Mouse (Mus musculus): ENCODE data around the gene Snapc5. TPM values are rescaled to one million over a fixed set of nuclear protein-coding genes. Genes with fewer than 3 reads are reported as not detected.
"Not testable (repeated sequence)": the region's sequence is repeated elsewhere in the genome, so short reads cannot be mapped to it uniquely, and the experiment has no call there.

Gene Snapc5
- polyA plus RNA-seq, 1 experiment from 2014 or later: 30.8 TPM

DNA sequence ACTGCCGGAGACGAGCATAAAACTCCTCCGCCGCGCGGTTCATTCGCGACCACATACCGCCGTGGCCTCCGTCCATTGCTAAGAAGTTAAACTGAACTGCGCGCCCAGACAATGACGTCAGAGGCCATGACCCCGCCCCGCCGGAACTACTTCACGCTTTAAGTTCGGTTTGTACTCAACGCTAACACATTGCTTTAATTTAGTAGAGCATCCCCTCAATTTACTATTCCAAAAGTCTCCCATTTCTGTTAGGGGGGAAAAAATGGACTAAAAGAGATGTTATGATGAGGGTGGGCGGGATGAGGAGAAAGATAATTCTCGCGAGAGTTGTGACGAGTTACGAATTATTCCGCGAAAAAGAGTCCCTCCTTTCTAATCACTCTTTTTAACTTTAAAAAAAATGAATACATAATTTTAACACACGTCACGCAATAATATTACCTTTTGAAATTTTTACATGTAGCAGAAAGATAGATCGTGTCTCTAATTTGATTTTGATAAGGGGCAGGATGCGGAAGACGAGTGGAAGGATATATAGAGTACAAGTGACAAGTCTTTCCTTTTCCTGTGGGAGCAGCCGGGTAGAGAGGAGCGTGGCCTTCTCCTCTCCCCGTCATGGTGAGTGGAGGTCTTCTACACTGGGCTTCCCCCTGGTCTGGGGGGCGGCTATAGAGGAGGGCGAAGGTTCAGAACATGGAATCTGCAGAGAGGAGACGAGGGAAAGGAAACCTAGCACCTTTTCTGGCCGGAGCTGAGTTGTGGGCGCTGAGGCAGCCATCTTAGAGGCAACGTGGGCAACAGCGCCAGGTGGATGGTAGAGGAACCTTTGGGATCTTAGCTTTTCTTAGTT lies 6.0 kb upstream of the Snapc5 start, which contains the start of the genes Zwilch and Rpl4:
TSS of gene Zwilch (minus strand) at position 289 of the 850 bp plus-strand sequence.
TSS of gene Rpl4 (plus strand) at position 560 of the 850 bp plus-strand sequence.
- under 1% methylated on average over 42 of the region's 42 CpGs for WGBS
- H3K27ac ChIP-seq (ENCODE audit: low read length): peak within 1 kb of the TSS; percentile 77
- no peaks in the 10 kb centered on the region for H3K9me3 ChIP-seq (replicated peaks; ENCODE audit: control insufficient read depth, low read length, poor library complexity, severe bottlenecking)
- H3K36me3 ChIP-seq (ENCODE audit: control insufficient read depth, insufficient read depth, low read length): peaks cover 21% of the 10 kb centered on the region
- peak within 1 kb of the TSS; percentile 77 for H3K4me3 ChIP-seq (ENCODE audit: low read depth, low read length)
- peaks cover 16% of the 10 kb centered on the region for H3K4me1 ChIP-seq (ENCODE audit: control insufficient read depth, insufficient read depth, low read length)
- peak; percentile 86 for ATAC-seq
- peak within 1 kb of the TSS; percentile 96 for H3K4me2 ChIP-seq (ENCODE audit: low read length)
- no peaks in the 10 kb centered on the region for H3K27me3 ChIP-seq (ENCODE audit: control insufficient read depth, insufficient read depth, low read depth, low read length)
- H3K9ac ChIP-seq (ENCODE audit: low read depth, low read length): peak within 1 kb of the TSS; percentile 79

DNA sequence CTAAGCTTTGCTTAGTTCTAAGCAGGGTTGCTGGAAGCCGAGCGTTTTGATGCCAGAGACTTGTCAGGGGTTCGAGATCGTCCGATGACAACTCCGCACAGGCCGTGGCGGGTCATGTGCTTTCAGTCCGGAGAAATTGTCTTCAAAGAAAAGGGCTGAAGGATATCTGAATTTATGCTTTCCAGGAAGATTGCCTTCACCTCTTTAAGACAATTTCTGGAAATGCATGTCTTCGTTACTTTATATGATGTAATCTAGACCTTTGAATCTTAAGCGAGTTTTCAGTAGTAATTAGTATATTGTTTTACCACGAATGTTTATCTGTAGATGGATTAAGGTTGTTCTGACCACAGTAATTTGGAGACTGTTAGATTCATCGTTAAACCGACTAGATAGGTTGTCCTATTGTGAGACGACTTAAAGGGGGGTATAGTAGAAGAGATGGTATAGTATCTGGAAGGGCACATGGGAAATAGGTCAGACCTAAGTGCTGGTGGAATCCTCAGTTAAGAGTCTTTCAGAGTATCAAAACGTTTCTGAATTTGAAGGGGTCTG lies 5.3 kb upstream of the Snapc5 start:
- Histone ChIP-seq H3K9me3 (replicated peaks; ENCODE audit: control insufficient read depth, low read length, poor library complexity, severe bottlenecking) (no peaks in the 10 kb centered on the region), H3K27me3 (ENCODE audit: control insufficient read depth, insufficient read depth, low read depth, low read length) (no peaks in the 10 kb centered on the region), H3K9ac (ENCODE audit: low read depth, low read length) (peak overlapping the region; percentile 79), H3K4me1 (ENCODE audit: control insufficient read depth, insufficient read depth, low read length) (peaks cover 16% of the 10 kb centered on the region), H3K4me3 (ENCODE audit: low read depth, low read length) (peak overlapping the region; percentile 77), H3K36me3 (ENCODE audit: control insufficient read depth, insufficient read depth, low read length) (peaks cover 23% of the 10 kb centered on the region), H3K4me2 (ENCODE audit: low read length) (peak overlapping the region; percentile 96), H3K27ac (ENCODE audit: low read length) (peak overlapping the region; percentile 77)
- no peak for ATAC-seq
- WGBS: under 1% methylated on average over 16 of the region's 16 CpGs

DNA sequence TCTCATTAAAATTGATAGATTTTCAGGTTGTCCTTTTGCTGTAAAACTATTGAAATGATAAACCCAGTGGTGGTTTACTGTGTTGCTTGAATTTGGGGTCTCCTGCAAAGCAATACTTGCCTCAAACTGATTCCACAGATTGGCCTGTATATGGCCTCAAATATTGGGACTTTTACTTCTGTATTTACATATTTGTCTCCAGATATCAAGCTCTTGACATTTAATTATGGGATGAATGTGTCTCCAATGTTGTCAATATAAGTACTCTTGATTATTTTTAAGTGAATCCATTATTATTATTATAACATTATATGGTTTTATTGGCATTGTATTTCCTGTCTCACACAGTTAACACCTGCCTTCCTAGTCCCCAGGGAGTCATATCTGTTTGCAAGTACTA lies 4.7 kb upstream of the Snapc5 start:
- Histone ChIP-seq H3K4me2 (ENCODE audit: low read length) (peak overlapping the region; percentile 96), H3K4me3 (ENCODE audit: low read depth, low read length) (peak overlapping the region; percentile 77), H3K9me3 (replicated peaks; ENCODE audit: control insufficient read depth, low read length, poor library complexity, severe bottlenecking) (no peaks in the 10 kb centered on the region), H3K36me3 (ENCODE audit: control insufficient read depth, insufficient read depth, low read length) (peaks cover 23% of the 10 kb centered on the region), H3K27me3 (ENCODE audit: control insufficient read depth, insufficient read depth, low read depth, low read length) (no peaks in the 10 kb centered on the region), H3K4me1 (ENCODE audit: control insufficient read depth, insufficient read depth, low read length) (peaks cover 16% of the 10 kb centered on the region), H3K9ac (ENCODE audit: low read depth, low read length) (0 out of 2 replicates have a peak overlapping the region, but pooled peaks have one; percentile 79), H3K27ac (ENCODE audit: low read length) (no peak overlapping the region)
- no peak for ATAC-seq

DNA sequence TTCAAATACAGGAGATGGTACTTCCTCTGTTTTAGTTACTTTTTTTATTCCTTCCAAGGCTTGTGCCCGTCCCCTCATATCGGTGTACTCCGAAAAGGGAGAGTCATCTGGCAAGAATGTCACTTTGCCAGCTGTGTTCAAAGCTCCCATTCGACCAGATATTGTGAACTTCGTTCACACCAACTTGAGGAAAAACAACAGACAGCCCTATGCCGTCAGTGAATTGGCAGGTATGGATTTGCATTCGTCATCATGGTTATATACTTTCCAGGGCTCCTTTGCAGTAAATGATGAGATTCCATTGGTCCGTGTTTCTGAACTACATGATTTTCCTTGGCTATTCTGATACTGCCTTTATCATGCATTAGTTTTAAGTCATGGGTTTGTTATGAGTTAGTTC lies 4.3 kb upstream of the Snapc5 start:
- Histone ChIP-seq H3K9me3 (replicated peaks; ENCODE audit: control insufficient read depth, low read length, poor library complexity, severe bottlenecking) (no peaks in the 10 kb centered on the region), H3K36me3 (ENCODE audit: control insufficient read depth, insufficient read depth, low read length) (peaks cover 23% of the 10 kb centered on the region), H3K4me3 (ENCODE audit: low read depth, low read length) (no peak overlapping the region), H3K4me1 (ENCODE audit: control insufficient read depth, insufficient read depth, low read length) (peaks cover 20% of the 10 kb centered on the region), H3K27me3 (ENCODE audit: control insufficient read depth, insufficient read depth, low read depth, low read length) (no peaks in the 10 kb centered on the region), H3K9ac (ENCODE audit: low read depth, low read length) (no peak overlapping the region), H3K27ac (ENCODE audit: low read length) (no peak overlapping the region), H3K4me2 (ENCODE audit: low read length) (no peak overlapping the region; the same call in 1 of the 2 replicates)
- 78% methylated on average over 8 of the region's 8 CpGs for WGBS
- ATAC-seq: no peak

DNA sequence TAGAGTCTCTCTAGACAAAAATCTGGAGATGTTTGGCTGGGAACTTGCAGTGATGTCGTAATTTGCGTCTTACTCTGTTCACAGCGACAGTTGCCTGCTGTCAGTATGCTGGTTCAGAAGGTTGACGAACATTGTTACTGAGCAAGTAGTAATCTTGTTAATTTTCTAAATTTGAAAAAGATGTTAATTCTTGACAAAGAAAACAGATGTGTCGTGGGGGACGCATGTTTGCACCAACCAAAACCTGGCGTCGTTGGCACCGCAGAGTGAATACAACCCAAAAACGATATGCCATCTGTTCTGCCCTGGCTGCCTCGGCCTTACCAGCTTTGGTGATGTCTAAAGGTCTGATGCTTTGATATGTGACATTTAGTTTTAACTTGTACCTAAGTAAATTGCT lies 3.7 kb upstream of the Snapc5 start:
- Histone ChIP-seq H3K4me2 (ENCODE audit: low read length) (no peak overlapping the region), H3K9ac (ENCODE audit: low read depth, low read length) (no peak overlapping the region), H3K27me3 (ENCODE audit: control insufficient read depth, insufficient read depth, low read depth, low read length) (no peaks in the 10 kb centered on the region), H3K4me1 (ENCODE audit: control insufficient read depth, insufficient read depth, low read length) (peaks cover 25% of the 10 kb centered on the region), H3K27ac (ENCODE audit: low read length) (no peak overlapping the region), H3K4me3 (ENCODE audit: low read depth, low read length) (no peak overlapping the region), H3K36me3 (ENCODE audit: control insufficient read depth, insufficient read depth, low read length) (peaks cover 23% of the 10 kb centered on the region), H3K9me3 (replicated peaks; ENCODE audit: control insufficient read depth, low read length, poor library complexity, severe bottlenecking) (no peaks in the 10 kb centered on the region)
- no peak for ATAC-seq
- 94% methylated on average over 11 of the region's 11 CpGs for WGBS

DNA sequence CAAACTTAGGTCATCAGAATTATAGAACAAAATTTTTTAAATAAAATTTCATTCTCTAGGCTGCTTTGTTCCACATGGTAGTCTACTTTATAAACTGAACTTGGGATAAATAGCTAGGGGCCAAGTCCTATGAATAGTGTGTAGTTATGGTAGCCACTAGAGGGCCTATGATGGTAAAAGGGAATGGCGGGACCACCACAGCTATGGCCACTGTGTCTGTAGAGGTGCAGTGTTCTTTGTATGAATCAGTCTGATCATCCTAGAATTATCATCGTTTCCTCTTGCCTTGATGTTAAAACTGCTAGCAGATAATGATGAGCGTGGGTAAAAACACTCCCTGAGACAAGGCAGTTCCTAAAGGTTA lies 482 bp upstream of the Snapc5 start:
- H3K36me3 ChIP-seq (ENCODE audit: control insufficient read depth, insufficient read depth, low read length): peaks cover 23% of the 10 kb centered on the region
- WGBS: 29% methylated on average over 3 of the region's 3 CpGs

DNA sequence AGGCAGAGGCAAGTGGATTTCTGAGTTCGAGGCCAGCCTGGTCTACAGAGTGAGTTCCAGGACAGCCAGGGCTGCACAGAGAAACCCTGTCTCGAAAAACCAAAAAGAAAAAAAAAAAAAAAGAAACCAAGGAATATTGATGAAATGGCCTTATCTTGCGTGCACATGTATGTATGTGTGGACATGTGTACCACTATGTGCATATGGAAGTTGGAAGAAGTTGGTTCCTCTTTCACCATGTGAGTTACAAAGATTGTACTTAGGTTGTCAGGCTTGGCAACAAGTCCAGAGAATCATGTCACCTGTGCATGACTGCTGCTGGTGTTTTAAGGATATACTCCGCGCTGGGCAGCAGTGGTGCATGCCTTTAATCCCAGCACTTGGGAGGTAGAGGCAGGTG lies 4.2 kb downstream of the Snapc5 start:
- not testable (repeated sequence) for H3K27ac ChIP-seq (ENCODE audit: low read length); H3K4me3 ChIP-seq (ENCODE audit: low read depth, low read length); H3K27me3 ChIP-seq (ENCODE audit: control insufficient read depth, insufficient read depth, low read depth, low read length); H3K4me2 ChIP-seq (ENCODE audit: low read length); H3K9me3 ChIP-seq (replicated peaks; ENCODE audit: control insufficient read depth, low read length, poor library complexity, severe bottlenecking); H3K4me1 ChIP-seq (ENCODE audit: control insufficient read depth, insufficient read depth, low read length); H3K9ac ChIP-seq (ENCODE audit: low read depth, low read length); ATAC-seq
- H3K36me3 ChIP-seq (ENCODE audit: control insufficient read depth, insufficient read depth, low read length): peaks cover 11% of the 10 kb centered on the region
- 90% methylated on average over 5 of the region's 5 CpGs for WGBS

More for the DNA sequence above, 482 bp upstream of the Snapc5 start:
- Histone ChIP-seq H3K27me3 (ENCODE audit: control insufficient read depth, insufficient read depth, low read depth, low read length) (no peaks in the 10 kb centered on the region), H3K9me3 (replicated peaks; ENCODE audit: control insufficient read depth, low read length, poor library complexity, severe bottlenecking) (no peaks in the 10 kb centered on the region), H3K4me3 (ENCODE audit: low read depth, low read length) (peak overlapping the region; percentile 58; the same call in 1 of the 2 replicates), H3K9ac (ENCODE audit: low read depth, low read length) (no peak overlapping the region), H3K4me2 (ENCODE audit: low read length) (peak overlapping the region; percentile 68), H3K4me1 (ENCODE audit: control insufficient read depth, insufficient read depth, low read length) (peaks cover 18% of the 10 kb centered on the region), H3K27ac (ENCODE audit: low read length) (peak overlapping the region; percentile 82; the same call in 1 of the 2 replicates)
- ATAC-seq: peak; percentile 61; the same call in 1 of the 2 replicates

DNA sequence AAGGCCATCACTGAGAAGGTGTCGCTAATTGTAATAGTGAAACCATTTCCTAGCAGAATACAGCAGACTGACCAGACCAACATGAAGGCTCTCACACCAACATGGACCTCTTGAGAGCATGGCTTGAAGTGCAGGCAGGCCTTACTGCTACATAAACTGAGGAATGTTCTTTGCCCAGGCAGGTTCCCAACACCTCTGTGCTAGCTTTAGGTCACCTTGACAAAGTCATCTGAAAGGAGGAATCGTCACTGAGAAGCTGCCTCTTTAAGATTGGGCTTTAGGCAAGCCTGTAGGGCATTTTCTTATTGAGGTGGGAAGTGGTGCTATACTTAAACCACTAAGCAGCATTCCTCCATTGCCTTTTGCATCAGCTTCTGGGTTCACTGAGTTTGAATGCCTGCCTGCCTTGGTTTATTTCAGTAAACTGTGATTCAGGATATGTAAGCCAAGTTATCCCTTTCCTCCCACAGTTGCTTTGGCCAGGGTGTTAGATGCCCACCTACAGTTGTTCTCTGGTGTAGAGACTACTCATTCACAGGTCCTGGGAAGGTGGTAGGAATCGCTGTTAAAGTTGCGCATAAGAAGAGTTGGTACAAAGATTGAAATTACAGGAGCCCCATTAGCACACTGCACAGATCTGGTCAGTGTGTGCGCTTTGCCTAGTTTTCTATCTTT lies 5.2 kb downstream of the Snapc5 start:
- 93% methylated on average over 5 of the region's 5 CpGs for WGBS
- Histone ChIP-seq H3K4me3 (ENCODE audit: low read depth, low read length) (no peak overlapping the region), H3K4me2 (ENCODE audit: low read length) (no peak overlapping the region), H3K4me1 (ENCODE audit: control insufficient read depth, insufficient read depth, low read length) (peaks cover 9% of the 10 kb centered on the region), H3K27ac (ENCODE audit: low read length) (no peak overlapping the region), H3K36me3 (ENCODE audit: control insufficient read depth, insufficient read depth, low read length) (peaks cover 13% of the 10 kb centered on the region), H3K27me3 (ENCODE audit: control insufficient read depth, insufficient read depth, low read depth, low read length) (no peaks in the 10 kb centered on the region), H3K9ac (ENCODE audit: low read depth, low read length) (no peak overlapping the region), H3K9me3 (replicated peaks; ENCODE audit: control insufficient read depth, low read length, poor library complexity, severe bottlenecking) (no peaks in the 10 kb centered on the region)
- no peak for ATAC-seq

Data from midbrain, embryonic 16.5 days (tissue).